Mouse (Mus musculus) left cerebral cortex, postnatal 4 days (tissue): ENCODE measurements around the gene Enoph1. TPM values are rescaled to one million over a fixed set of nuclear protein-coding genes. Genes with fewer than 3 reads are reported as not detected.

Source experiments
- DNase-seq: peaks from one replicate; pipeline ENCODE4 v3.0.0-alpha.2; 2022
- intact Hi-C: fragments of 180-260 bp; cut with DNase I; formaldehyde crosslinking; loops from one replicate; pipeline ENCODE4 v1.15.1; 2025
- total RNA-seq, 2 experiments: library from RNA; stranded (reverse); gene quantifications; 2 replicates each; pipeline ENCODE4 v1.2.3; 2021

Gene Enoph1
- total RNA-seq: 10 to 100 TPM; 53.3 to 54.6 TPM

DNA sequence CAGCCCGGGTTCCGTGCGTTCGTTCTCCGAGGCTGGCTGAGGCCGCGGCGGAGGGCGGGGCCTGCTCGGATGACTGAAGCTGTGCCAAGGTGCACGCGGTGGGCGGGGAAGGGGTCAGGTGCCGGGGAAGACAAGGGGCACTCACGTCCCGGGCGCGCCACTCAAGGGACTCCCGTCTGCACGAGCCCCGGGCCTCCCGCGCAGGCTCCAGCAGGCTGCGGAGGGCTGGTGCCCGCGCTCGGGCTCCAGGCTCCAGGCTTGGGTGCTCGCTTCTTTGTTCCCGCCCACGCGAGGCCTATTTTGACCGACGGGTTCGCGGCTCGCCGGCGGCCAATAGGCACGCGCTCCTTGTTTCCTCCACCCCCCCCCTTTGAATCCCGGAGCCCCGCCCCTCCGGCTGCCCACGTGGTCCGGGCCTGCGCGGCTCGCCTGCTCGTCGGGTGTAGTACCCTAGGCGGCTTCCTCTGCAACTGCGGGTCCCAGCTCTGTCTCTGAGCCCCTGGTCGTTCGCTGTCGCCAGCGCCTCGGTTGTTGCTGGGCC, at the start of gene Enoph1, which contains the start of gene Hnrnpdl:
Gene Enoph1, plus strand, starts transcription at position 384 of the 541 bp plus-strand sequence.
Gene Hnrnpdl, minus strand, starts transcription at position 63 of the 541 bp plus-strand sequence.
- DNase-seq: peak; percentile 96
- intact Hi-C loops: loop anchor here (5.0 to 10.0 kb wide), 2 partner anchors 62 to 835 kb away; partner anchors contain the start of genes 4930524J08Rik and Hnrnpd

DNA sequence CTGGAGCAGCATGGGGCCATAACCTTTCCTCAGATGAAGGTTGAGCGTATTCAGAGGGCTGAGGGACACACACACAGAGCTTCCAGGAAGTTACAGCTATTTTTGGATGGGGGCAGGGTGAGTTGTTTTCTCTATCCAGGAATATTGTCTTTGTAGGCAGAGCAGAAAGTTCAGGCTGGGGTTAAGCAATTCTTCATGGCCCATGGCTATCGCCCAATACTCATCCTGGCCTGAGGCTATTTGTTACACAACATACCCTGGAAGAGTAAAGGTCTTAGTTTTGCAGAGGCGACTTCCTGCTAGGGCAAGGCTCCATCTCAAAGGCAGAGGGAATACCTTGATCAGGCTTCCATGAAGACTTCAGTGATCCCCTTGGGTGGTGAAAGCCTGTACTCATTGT, 45.6 kb upstream of the Enoph1 start:
- intact Hi-C loops: no loop called here
- DNase-seq: no peak

DNA sequence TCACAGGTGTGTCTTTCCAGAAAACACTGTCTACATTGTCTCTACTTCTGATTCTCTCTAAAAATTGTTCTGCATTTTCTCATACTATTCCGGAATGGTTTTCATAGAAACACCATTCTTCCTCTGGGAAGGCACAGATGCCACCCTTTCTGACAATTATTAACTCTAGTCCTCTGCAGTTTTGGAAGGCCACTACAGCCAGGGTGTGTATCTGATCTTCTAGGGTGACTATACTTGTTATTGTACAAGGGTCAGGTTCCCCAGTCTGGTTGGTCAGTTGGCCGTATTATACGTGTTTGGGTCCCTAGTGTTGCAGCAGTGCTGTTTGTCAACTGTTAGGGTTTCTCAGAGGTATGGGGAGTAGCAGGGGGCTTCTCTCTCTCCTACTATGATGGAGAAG, 45.1 kb upstream of the Enoph1 start:
- intact Hi-C loops: no loop called here
- no peak for DNase-seq

DNA sequence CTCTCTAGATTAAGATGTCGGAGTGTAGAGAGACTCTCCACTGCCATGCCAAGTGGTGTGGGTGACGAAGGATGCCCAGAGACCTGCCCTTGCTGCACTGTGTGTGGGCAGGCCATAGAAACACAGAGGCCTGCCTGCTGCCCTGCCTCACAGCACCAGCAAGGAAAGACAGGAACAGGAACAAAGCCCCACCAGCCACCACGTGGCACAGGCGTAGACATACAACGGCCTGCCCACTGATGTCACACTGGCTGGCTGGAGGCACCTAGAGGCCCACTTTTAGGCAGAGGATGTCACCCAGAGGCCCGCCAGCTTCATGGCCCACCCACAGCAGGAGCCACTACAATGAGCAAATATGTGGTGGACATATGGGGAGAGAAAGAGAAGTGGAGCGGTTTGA, 39.7 kb upstream of the Enoph1 start:
- intact Hi-C loops: no loop called here
- no peak for DNase-seq

DNA sequence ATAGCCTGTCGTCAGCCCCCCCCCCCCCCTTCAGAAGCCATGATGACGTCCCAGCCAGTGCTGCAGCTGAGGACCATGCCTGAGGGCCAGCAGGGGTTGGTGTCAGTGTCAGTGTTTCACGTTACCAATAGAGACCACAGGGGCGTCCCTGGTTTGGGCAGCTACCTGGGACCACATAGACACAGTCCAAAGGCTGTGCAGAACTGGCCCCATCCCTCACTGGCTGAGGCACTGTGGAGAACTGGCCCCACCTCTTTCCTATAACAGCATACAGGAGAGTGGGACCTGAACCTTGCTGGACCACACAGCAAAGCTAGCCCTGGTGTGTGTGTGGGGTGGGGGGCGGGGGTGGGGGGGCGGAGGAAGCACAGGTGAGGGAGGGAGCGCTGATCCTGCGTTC, 39.3 kb upstream of the Enoph1 start:
- DNase-seq: no peak
- intact Hi-C loops: no loop called here

DNA sequence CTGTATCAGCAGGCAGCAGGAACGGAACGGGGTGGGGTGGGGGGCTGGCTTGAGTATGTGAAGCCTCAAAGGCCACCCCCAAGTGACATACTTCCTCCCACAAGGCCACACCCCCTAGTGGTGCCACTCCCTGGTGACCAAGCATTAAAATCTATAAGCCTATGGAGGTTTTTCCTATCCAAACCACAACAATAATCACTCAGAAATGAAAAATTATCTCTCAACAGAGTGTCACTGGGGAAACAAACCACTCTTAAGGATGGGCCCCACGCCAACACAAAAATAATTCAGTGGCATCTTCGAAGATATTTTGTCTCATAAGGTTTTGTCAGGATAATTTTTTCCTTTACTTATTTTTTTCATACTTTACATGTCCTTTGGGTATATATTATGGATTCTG, 35.9 kb upstream of the Enoph1 start:
- intact Hi-C loops: no loop called here
- DNase-seq: no peak

DNA sequence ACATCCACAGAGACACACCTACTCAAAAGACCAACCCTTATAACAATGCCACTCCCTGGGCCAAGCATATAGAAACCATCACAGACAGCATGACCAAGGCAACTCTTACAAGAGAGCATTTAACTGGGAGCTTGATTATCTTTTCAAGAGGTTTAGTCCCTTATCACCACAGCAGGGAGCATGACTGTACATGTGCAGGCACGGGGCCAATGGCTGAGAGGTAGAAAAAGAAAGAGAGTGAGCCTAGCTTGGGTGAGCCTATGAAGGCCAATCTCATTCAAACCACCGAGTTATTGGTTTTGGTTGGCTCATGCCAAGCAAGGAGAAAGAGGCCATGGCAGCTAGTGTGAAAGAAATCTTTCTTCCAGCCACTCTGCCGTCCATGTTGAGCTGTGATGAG, 34.4 kb upstream of the Enoph1 start:
- no peak for DNase-seq
- intact Hi-C loops: no loop called here

DNA sequence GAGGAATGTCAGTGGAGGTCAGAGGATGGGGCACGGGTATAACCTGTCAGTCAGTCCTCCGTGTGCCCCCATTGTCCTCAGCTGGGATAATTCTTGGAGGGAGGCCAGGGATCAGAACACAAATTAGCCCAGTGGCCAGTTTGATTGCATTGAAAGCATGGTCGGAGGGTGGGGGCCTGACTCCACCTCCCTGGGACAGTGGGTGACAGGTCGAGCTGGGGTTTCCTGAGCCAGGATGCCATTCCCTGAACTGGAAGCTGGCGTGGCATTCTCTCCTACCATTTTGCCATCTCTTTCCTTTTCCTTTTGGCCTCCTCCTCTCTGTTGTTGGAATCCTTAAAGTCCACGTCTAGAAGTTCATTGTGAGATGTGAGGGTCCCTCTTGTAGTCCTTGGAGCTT, 33.9 kb upstream of the Enoph1 start:
- DNase-seq: no peak
- intact Hi-C loops: no loop called here

DNA sequence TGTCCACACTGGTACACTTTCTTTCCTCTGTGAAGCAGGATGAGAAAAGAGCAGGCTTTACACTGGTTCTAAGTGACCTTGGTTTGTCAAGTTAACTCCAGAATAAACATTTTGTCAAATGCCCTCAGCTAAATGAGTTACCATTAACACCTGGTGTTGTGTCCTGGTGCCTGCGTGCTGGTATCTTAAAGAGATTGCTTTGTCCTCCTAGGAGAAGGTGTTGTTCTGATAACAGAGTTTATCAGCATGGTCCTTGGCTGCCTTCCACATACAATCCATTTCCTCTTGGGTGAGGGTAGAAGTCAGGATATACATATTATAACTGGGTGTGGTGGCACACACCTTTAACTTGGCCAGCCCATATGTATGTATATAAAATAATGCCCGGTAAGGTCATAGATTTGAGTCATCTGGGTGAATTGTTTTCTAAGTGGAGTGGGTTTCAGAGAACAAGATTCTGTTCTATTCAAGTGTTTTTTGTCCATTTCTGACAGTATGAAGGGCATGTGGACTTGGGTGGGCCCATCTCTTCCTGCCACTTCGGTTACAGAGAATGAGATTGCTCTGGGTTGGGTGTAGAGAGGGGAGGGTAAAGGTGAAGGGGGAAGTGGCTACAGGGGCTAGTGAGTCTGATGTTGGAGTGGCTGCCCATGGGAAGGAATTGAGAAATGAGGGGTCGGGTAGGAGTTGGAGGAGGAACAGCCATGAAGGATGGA, 33.3 kb upstream of the Enoph1 start:
- DNase-seq: no peak
- intact Hi-C loops: no loop called here

DNA sequence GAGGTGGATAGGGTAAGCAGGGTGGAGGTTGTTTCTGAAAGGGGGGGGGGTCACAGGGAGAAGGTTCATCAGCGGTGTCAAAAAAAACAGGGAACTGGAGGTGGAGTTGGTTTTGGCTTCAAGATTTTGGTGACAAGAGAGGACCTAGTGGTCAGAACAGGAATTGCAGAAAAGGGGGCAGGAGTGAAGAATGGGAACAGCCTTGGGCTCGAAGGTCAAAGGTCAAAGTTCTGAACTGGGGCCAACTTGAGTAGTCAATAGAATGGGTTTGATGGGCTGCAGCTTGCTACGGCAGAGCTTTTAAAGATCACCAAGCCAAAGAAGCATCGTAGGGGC, 32.8 kb upstream of the Enoph1 start:
- DNase-seq: no peak
- intact Hi-C loops: no loop called here

DNA sequence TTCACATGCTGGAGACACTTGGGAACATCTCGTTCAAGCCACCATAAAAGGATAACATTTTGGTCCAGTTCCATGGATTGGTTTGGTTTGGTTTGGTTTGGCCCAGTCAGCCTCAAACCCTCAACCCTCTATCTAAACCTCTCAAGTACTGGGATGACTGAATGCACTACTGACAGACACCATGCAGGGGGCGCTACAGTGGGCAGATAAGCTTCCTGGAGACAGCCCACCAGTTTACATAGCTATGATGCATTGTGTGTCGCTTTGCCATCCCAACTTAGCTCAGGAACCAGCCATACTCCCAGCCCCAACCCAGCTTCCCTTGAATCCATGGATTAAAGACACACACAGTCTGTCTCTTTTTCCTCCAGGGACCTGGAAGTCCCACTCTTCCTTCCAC, 31.3 kb upstream of the Enoph1 start:
- DNase-seq: no peak
- intact Hi-C loops: no loop called here

DNA sequence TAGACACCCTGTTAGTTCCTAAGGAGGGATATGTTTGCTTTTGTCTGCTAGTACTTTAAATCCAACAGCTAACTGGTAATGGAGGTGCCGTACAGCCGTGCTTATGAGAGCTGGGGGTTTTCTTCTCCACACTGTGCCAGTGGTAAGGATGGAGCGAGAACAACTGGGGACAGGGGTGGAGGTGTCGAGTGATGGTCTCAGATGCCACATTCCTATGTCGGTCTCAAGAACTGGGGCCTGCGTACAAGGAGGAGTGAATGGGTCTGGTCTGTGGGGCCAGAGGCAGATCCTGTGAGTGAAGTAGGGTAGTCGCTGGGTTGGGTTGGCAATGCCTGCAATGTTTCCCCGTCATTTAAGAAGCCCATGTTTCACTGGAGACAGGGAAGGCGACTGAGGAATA, 27.2 kb upstream of the Enoph1 start:
- DNase-seq: no peak
- intact Hi-C loops: no loop called here

DNA sequence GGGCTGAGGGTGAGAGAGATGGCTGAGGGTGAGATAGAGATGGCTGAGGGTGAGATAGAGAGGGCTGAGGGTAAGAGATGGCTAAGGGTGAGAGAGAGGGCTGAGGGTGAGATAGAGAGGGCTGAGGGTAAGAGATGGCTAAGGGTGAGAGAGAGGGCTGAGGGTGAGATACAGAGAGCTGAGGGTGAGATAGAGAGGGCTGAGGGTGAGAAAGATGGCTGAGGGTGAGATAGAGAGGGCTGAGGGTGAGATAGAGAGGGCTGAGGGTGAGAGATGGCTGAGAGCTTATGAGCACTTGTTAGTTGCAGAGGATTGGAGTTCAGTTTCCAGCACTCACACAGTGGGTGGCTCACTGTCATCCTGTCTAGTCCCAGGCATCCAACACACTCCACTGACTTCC, 19.7 kb upstream of the Enoph1 start:
- intact Hi-C loops: no loop called here
- DNase-seq: no peak

DNA sequence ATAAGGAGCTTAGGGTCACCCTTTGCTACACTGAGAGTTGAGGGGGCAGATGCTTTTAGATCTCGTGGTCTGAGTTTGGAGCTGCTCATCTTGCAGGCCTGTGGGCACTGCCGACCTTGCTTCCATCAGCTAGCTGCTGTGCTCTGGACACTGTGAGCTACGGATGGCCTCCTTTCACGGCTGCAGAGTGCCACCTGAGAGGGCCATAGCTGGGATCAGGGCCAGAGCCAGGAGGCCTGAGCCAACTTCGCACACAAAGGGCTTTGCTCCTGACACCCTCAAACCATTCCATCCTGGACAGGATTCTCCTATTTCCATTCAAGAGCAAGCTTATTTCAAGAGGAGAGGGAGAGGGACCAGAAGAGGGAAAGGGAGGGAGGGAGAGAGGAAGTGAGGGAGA, 15.4 kb upstream of the Enoph1 start:
- DNase-seq: no peak
- intact Hi-C loops: no loop called here

DNA sequence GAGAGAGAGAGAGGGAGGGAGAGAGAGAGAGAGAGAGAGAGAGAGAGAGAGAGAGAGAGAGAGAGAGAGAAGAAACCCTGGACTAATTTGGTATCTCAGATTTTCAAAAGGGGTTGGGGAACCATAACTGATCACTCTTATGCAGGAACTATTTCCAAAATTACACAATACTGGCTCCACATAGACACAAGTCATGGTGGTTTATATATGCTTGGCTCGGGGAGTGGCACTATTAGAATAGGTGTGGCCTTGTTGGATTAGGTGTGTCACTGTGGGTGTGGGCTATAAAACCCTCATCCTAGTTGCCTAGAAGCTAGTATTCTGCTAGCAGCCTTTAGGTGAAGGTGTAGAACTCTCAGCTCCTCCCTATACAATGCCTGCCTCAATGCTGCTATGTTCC, 14.9 kb upstream of the Enoph1 start:
- DNase-seq: no peak
- intact Hi-C loops: no loop called here

DNA sequence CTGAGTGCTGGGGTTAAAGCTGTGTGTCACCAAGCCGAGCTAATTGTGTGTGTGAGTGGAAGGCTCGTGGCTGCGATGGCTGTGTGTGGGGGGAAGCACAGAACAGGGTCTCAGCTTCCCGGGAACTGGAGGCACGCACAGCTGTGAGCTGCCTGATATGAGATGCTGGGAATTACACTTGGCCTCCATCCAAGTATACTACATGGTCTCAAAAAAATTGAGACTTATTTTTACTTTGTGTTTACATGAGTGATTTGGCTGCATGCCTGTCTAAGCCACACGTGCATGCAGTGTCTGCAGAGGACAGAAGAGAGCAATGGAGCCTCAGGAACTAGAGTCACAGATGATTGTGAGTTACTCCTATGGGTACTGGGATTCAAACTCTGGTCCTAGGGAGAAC, 9.7 kb upstream of the Enoph1 start:
- intact Hi-C loops: loop anchor here (10.0 kb wide), 1 partner anchor 825 kb away; no protein-coding TSS in a partner anchor
- DNase-seq: no peak

DNA sequence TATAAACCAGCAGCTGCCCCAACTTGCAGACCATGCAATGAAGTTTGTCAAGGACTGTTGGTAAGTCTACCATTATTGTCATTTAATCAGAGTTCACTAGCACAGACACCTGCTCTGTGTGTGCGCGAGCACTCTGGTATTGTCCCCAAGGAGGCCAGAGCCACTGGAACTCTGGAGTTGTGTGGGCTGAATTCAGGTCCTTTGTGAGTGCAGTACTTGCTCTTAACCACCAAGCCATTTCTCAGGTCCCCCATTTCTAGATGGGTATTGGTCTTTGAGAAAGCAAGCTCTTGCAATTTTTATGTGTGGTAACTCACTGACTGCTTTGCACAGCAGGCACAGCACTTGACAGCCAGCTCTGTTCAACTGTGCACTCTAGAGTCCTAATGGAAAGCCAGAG, 7.7 kb upstream of the Enoph1 start:
- intact Hi-C loops: loop anchor here (10.0 kb wide), 1 partner anchor 827 kb away; no protein-coding TSS in a partner anchor
- DNase-seq: no peak

DNA sequence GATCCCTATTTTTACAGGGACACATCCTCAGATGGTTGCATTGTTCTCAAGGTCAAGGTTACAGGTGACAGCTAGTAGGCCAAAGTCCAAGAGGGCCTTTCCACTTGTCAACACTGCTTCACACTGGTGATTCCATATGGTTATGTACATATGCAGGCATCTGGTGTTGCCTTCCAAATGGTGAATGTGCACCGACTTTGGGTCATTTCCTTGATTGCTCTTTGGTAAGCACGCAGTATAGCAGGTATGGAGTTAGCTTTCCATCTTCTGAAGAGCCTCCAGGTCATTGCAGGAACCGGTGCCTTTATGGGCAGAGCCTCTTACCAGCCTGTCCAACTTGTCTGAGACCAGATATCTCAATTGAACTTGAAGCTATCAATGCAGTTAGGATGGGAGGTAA, 7.1 kb upstream of the Enoph1 start:
- intact Hi-C loops: loop anchor here (10.0 kb wide), 1 partner anchor 828 kb away; no protein-coding TSS in a partner anchor
- DNase-seq: no peak

DNA sequence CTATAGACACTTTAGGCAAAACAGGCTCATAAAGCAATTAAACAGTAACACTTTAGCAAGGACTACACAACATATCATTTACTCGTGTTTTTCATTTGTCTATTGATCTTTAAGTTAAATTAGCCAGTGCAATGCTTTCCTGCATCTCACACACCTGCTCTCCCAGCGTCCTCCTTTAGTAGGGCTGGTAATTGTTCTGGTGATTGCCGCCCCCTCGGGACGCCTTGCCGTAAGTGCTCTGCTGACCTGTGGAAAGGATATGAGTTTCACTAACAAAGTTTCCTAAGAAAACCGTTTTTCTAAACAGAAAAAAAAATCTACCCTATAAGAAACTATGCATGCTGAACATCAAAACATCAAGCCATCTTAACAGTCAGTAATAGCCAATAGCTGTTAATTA, 3.8 kb upstream of the Enoph1 start:
- no peak for DNase-seq
- intact Hi-C loops: loop anchor here (5.0 to 10.0 kb wide), 2 partner anchors 59 to 831 kb away; partner anchors contain the start of genes 4930524J08Rik and Hnrnpd

DNA sequence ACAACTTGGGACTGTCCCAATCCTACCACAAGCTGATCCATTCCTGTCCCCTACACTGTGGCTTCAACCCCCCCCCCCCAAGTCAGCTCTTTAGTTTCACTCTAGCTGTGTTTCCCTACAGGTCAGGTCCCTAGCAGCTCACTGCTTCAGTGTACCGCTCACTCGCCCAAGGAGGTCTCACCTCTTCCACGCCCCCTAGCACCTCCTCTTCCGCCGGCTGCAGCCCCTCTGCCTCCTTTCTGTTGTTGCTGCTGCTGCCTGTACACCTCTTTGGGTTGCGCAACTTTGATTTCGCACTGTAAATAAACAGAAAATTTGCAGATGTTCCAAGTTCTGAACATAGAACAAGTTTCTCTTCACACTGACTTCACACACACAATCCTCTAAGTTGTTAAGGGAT, 3.1 kb upstream of the Enoph1 start:
- no peak for DNase-seq
- intact Hi-C loops: loop anchor here (5.0 to 10.0 kb wide), 2 partner anchors 59 to 832 kb away; partner anchors contain the start of genes 4930524J08Rik and Hnrnpd

DNA sequence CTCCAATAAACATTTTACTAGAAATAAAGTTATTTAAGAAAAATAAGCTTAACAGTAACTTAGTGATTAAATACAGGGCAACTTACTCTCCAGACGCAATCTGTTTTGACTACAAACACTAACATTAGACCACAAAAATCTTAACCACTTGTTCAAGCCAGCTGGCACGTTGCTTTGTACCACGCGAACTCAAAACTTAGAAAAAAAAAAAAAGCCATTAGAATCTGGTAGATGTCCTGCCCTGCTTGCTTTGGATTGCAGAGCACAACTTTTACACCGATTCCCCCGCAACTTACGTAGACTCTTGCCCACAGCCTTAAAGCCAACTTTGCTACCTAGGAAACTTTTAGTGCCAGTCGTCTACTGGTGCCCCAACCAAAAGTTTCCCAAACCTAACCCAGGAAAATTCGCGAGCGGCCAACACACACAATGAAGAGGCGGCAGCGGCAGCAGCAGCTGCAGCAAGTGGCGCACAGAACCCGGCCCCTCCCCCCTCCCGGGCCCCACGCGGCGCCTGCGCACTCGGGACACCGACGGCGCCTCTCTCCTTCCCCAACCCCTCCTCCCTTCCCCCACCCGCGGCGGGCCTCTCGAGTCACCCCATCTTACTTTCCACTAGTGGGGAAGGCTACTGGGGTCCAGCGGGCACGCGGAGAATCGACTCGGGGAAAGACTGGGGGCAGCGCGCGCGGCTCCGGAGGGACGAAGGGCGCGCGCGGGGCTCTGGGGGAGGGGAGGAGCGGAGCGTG, 1.6 kb upstream of the Enoph1 start:
- intact Hi-C loops: loop anchor here (5.0 to 10.0 kb wide), 2 partner anchors 61 to 833 kb away; partner anchors contain the start of genes 4930524J08Rik and Hnrnpd
- peak; percentile 94 for DNase-seq
